Mouse (Mus musculus) myocyte (in vitro differentiated cells): Measurements from ENCODE around the gene Gm11937.
A peak's percentile ranks its signal among the peaks of the same experiment; 100 is the strongest.
"Not testable (repeated sequence)": the region's sequence is repeated elsewhere in the genome, so short reads cannot be mapped to it uniquely, and the experiment has no call there.

ENCODE experiments used
- CEBPB ChIP-seq: IDR thresholded peaks from 2 replicates; pipeline ENCODE4 v1.6.1; 2011; ENCODE audit warnings: mild to moderate bottlenecking, moderate library complexity; ENCODE audit not compliant: poor library complexity, insufficient read depth, severe bottlenecking
- MAX ChIP-seq: IDR thresholded peaks from one replicate; pipeline ENCODE4 v1.6.1; 2011; ENCODE audit warnings: low read depth, mild to moderate bottlenecking, control low read depth
- POLR2A ChIP-seq: IDR thresholded peaks from one replicate; pipeline ENCODE4 v1.6.1; 2011; ENCODE audit warnings: low read depth, mild to moderate bottlenecking, control low read depth, moderate library complexity; ENCODE audit not compliant: insufficient read length
- TCF12 ChIP-seq: IDR thresholded peaks from one replicate; pipeline ENCODE4 v1.6.1; 2011; ENCODE audit warnings: mild to moderate bottlenecking, control low read depth; ENCODE audit not compliant: poor library complexity, insufficient read depth, severe bottlenecking
- USF1 ChIP-seq: IDR thresholded peaks from one replicate; pipeline ENCODE4 v1.6.1; 2011; ENCODE audit warnings: low read depth, mild to moderate bottlenecking, control low read depth, moderate library complexity

- TF ChIP-seq POLR2A, CEBPB, USF1, MAX: not testable (repeated sequence)
- TF ChIP-seq TCF12 = peak; percentile 4
Measured at GRCm38 (mm10) chr11:99643635-99644139, 33.7 kb upstream of the Gm11937 start, which contains the start of gene Krtap4-7.
